Mouse (Mus musculus): ENCODE results near the gene Nsdhl.

Nsdhl gene

DNA sequence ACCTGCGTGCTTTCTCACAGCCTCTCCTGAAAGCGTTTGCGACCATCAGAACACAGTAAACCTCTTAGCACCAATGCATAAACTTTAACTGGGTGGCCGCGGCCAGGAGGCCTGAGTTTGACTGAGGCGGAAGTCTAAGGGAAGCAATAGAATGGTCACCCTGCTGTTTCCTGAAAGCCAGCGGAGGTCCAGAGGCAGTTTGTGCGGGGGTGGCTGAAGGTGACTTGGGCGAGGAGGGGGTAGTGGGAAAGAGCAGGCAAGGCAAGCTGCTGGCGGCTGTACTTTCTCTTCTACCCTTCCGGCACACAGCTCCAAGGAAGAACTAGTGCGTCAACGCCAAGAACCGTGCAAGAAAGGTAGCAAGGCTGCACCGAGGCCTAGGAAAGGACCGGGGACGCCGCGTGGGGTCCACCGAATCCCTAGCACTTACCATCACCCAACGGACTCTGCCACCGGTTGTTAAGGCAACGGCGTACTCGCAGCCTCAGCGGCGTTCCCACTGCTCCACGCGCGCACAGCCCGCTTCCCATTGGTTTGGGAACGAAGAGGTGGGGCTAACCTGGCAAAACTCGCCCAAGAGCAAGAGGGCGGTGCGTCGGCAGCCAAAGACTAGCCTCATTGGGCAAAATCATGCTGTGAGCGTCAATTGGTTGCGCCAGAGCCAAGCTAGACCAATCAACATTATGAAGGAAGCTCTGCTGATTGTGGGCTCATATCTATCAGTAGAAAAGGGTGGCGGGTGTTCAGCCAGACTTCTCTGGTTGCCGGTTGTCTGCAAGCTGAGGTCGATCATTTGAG lies at the start of gene Nsdhl, which contains the start of gene Cetn2:
Gene Nsdhl, plus strand, starts transcription at position 674 of the 798 bp plus-strand sequence.
Gene Cetn2, minus strand, starts transcription at position 528 of the 798 bp plus-strand sequence.
- DNase-seq (ENCODE audit: low spot score in 2 of 2): peak; percentile 59 to 86

DNA sequence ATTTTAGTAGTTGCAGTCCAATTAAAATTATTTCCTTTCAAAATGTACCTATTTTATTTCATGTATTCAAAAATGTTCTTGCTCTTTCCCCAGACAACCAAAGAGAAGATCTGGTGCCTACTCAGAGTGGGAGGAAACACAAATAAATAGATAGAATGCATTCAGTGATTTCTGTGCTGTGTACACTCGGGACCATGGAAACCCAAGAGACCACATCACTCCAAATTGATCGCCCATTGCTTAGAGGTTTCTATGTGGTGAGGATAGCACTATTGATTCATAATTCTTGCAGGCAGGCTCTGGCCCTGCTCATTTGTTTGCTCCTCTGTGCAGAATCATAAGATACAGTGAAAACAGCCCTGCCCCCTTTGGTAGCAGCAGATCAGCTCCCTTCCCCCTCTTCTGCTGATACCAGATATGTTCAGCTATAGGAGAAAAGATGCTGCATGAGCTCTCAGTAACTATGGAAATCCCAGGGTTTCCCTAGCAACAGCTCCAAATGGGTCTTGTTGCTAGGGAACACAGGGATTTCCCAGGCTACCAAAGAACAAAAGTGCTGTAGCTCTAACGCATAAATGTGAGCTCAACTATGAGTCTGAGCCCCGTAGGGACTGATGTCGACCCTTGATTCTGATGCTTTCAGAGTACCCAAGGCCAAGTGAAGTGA lies 22.8 kb upstream of the Nsdhl start:
- DNase-seq (ENCODE audit: low spot score in 2 of 2): no peak

DNA sequence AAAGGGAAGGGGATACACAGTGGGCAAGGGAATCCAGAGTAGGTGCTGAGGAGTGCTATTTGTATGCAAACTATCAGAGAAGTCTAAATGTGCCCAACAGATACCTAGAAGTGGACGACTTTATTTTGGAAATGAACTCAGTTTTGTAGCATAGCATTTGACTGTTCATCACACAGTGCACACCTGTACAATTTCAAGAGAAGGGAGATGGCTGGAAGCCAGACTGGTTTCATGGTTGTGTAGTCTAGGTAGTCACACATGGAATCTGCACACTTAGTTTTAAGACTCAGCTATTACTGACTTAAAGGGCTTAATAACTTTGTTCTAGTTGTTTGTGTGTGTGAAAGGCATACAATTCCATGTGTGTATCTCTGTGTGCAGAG lies 22.3 kb upstream of the Nsdhl start:
- DNase-seq (ENCODE audit: low spot score in 2 of 2): no peak

DNA sequence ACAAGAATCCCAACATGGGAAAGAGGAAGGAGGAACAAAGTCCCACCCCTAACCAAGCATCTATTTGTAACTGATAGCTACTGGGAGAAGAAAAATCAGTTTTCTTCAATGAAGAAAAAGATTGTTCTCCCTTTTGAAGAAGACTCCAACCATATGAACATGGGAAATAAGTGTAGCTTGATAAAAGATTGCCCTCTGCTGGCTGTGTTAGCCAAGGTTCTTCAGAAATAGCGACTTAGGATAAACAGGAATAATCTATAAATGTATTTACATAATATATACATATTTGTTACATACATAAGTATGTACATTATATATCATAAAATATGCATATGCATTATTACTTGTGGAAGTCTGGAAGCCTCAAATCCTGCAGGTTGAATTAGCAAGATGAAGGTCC lies 15.8 kb upstream of the Nsdhl start:
- no peak for DNase-seq (ENCODE audit: low spot score in 2 of 2)

DNA sequence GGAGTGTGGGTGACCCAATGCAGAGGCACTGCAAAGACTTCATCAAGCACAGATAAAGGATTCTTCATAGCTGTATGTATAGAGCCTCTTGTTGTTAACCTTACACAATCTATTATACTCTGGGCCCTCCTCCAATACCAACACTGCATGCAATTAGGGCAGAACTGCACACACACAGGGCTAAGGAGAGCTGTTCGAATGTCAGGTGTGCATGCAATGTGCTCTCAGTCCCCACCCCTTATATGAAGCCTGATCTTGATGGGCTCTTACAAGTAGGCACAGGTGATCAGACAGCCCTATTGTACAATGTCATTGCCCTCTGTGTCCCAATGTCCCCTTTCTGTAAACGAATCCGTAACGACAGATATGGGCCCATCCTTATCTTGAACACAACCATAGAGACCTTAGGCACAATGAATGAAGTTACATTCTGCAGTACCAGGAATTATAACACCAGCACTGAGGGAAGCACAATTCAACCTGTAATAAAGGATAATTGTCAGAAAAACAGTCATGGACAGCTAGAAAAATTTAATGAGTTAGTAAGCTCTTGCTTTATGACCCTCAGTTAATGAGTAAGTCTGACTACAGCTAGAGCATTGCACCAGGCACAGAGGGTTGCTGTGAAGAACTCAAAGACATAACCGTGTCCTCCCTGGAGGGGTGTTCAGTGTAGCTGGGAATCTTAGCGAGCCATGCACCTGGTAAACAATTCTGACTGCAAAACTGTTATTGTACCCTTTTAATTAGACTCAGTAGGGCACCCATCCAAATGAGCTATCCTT lies 10.5 kb upstream of the Nsdhl start:
- DNase-seq (ENCODE audit: low spot score in 2 of 2): no peak

DNA sequence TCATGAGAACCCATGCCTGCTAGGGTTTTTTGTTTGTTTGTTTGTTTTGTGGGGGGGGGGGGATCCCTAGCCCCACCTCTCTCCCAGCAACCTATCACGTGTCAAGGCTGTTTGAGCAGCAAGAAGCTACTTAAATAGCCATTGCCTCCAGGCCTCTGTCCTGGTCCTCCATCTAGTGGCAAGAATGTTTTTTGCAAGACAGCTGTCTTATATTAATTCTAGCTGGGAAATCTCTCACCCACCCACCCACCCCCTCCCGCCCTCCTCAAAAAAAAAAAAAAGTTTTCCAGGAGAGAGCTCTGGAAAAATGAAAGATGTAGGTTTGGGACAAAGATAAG lies 10.0 kb upstream of the Nsdhl start:
- DNase-seq (ENCODE audit: low spot score in 2 of 2): no peak

DNA sequence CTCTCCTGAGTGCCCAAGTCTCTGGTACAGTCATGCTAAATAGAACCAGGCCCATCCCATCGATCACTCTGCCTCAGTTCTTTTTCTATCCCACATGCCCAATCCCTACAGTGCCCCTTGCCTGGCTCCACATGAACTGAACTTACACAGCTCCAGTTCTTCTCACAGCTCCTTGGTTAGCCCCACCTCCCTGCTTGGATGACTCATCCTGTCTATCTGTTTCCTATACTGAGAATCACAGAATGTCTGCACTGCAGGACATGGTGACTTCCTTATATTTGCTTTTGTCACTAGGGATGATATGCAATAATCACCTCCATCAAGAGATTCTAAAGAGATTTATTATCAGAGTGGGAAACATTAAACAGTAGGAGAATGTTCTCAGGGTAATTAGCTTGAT lies 6.7 kb upstream of the Nsdhl start:
- DNase-seq (ENCODE audit: low spot score in 2 of 2): no peak

DNA sequence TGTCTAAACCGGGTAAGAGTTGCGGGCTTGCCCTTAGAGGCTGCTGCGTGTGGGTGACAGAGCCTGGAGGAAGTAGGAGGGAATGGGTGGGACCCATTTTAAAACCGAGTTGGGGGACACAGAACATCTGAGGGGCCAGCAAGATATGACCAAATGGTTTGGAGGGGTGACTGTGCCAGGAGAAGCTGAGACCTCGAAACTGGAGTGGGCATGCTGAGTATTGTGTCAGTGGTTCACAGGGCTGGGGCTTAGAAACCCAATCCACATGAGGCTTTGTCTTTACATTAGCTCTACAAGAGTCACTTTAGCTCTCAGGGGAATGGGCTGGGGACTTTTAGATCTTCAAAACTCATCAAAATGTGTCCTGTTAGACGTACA lies 314 bp downstream of the Nsdhl start:
- DNase-seq (ENCODE audit: low spot score in 2 of 2): no peak

DNA sequence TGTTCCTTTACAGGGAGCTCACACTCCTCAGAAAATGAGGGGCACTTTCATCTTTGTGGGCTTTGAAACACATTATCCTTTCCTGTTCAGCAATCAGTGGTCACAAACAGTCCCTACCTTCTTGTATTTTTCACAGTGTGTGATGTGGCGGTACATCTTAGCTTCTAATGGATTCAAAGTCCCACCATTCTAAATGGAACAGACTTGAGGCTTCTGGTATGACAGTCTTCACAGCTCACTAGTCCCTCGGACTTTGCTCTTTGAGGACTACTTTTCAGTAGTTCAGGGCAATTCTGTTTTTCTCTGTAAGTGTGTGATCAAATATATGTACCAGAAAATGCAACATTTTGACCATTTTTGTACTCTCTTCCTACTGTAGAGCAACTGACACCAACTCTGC lies 3.0 kb downstream of the Nsdhl start:
- no peak for DNase-seq (ENCODE audit: low spot score in 2 of 2)

DNA sequence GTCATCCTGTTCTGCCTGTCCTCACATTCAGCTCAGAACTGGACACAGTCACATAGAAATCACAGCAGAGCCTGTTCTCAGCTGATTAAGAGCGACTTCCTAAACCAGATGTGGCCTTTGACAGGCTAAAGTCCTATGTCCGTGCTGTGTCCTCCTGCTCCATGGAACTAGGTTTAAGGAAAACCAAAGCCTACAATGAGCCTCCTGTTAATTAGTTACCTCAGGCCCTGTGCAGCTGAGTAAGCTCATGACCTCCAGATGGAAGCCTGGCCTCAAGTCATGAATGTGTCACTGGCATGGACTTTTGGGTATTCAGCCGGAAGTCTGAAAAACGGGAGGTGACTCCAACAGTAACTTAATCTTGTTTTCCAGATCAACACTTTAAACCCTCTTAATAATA lies 35.1 kb downstream of the Nsdhl start:
- no peak for DNase-seq (ENCODE audit: low spot score in 2 of 2)

DNA sequence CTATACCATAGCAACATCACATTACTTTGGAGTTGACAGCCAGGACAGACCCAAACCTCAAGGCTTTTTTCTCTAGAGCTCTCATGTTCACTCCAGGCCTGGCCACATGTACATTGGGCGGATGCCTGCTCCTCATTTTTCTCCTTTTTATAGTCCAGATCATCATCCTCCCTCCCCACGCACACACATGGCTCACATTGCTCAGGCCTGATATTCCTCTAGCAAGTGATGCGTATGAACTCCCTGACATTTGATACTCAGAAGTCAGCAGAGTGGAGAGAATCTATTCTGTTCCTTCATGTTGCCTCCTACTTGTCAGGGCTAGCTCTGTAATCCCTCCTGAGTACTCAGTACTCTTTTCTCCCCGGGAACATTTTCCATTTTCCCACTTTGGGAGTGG lies 38.1 kb downstream of the Nsdhl start:
- no peak for DNase-seq (ENCODE audit: low spot score in 2 of 2)

DNA sequence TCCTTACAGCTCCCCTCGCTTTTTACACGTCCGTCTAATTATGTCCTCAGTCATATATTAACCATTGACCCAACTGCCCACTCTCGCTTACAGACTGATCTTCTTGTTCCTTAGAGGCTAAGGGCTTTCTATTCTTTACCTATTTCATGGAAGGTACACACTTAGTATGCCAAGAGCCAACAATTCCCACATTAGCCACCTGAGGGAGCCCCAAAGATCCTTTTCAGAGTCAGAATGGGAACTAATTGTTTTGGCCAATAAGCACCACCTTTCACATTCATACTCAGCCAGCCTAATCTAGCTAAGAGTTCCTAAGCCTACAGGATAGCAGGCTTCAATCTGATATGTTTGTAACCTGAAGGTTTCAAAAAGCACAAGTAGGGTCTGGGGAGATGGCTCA lies 42.1 kb downstream of the Nsdhl start:
- DNase-seq (ENCODE audit: low spot score in 2 of 2): peak in 1 of 2 experiments; percentile 20

DNA sequence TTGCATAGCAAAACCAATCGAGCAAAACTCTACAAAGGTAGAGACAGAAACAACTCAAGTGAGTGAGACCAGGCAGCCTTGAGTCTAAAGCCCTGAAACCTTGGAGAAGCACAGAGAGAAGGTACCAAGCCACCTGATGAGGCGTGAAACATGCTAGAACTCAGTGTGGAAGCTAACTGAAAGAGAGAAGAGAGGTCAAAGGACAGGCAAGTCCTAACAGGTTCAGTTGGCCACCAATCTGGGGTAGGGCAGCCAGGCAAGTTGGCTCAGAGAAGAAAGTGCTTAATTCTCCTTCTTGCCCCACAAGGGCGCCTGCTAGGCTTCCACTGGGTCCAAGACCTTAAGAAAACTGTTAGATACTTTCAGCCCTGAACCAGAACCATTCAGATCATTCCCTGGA lies 43.2 kb downstream of the Nsdhl start:
- DNase-seq (ENCODE audit: low spot score in 2 of 2): no peak

DNA sequence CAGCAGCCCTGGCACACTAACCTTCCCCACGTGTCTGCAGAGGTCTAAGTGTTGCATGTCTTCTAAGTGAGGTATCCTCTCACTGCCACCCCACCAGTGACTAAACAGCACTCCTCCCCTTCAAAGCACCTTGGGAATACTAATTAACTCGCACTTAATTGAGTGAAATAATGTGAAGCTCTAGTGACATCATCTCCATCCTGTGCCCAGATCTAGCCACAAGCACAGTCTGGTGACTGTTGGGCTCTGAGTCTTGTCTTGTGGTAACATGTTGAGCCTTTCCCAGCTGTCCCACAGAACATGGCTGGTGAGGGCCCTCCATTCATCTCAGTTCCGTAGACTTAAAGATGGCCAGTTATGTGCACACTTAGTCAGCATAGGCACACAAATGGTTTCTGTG lies 44.4 kb downstream of the Nsdhl start:
- no peak for DNase-seq (ENCODE audit: low spot score in 2 of 2)

DNA sequence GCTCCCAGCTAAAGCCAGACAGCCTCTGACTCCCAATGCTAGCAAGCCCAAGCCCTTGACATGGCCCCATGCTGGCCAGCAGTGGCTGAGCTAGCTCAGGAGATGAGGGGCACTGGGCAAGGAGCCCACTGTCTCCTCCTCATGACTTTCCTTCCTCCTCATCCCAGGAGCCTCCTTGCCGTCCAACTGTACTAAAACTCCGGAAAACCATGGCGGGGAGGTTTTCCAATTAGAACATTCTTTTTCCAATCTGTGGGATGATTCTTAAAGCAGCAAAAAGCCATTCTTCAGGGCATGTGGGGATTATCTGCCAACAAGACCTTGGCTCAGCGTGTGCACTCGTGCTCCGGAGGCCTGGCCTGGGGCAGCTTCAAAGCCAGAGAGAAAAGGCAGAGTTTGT lies 64.5 kb downstream of the Nsdhl start:
- DNase-seq (ENCODE audit: low spot score in 2 of 2): no peak

DNA sequence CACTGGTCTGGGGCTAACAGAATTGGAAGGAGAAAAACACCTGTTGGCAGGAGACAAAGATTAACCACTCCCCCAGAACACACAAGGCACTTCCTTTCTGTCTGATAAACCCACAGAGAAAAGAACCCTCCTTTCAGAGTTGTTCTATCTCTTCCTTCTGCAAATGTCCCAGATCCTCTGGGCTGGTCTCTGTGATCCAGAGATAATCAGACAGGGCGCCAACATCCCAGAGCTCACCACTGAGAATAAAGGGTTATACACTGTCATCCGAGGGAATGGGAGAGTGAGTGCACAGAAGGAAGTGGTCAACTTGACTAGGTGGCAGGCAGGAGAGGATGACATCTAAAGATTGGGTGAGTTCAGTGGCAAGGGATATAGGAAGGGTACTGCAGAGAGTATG lies 67.2 kb downstream of the Nsdhl start:
- no peak for DNase-seq (ENCODE audit: low spot score in 2 of 2)

DNA sequence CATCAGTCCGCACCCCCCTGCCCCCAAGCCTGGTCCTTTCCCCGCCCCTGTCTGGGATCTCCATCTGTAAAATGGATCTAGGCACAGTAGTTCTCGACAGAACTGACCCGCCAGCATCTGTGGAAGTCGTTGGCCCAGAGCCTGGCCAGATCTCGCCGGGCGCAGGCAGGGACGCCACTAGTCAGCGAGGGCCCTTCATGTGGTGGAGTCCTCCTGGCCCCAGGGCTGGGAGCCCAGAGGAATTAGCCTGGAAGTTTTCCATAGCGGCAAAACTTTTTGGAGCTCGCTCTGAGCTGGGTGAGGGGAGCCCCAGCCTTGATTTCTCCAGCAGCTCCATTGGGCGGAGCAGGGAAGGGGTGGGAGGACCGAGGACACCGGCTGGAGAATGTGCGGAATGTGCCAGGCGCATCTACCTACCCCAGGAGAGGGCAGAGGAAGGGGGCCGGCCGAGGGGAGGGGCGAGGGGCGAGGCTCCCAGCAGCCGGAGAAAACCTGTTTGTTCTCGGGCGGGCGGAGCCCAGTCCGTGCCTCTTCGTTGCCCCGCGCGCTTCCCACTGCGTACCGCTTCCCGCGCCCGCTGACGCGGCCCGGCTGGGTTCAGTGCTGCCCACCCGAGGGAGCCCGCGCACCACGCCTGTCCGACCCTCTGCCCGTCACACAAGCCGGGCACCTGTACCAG lies 68.6 kb downstream of the Nsdhl start, which contains the start of gene Zfp185:
Gene Zfp185, plus strand, starts transcription at position 499 of the 679 bp plus-strand sequence.
- peak in 1 of 2 experiments; percentile 14 for DNase-seq (ENCODE audit: low spot score in 2 of 2)

DNA sequence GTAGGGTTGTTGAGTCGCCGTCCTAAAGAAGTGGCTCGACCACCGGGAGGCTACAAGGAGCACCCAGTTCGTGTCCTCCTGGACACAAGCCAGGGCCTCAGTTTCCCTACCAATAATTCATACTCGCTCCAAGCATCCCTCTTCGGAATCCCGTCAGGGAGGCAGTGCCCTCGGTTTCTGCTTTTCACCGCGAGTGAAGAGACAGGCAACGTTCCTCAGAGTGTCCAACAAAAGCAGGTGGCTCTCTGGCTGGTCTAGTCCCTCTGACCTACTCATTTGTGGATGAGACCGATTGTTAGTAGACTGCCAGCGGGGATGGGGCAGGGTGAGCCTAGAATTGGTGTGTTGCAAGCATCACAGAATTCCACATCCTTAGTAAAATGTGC lies 69.2 kb downstream of the Nsdhl start:
- no peak for DNase-seq (ENCODE audit: low spot score in 2 of 2)

DNA sequence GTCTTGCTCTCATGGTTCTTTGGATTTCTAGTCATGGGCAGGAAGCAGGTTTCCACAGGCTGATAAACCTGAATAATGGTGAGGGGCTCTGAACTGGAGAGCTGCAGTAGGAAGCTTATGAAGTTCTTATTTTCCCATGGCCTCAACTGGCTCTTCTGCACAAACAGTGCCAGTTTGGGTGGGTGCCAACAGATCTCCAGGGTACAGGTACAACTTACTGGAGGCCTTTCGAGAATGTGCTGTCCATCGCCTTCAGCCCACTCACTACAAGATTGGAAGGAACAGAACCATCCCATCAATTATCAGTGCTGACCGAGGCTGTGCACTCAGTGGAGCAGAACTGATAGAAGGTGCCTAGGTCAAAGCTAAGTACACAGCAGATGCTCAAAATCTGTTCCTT lies 70.1 kb downstream of the Nsdhl start:
- no peak for DNase-seq (ENCODE audit: low spot score in 2 of 2)

DNA sequence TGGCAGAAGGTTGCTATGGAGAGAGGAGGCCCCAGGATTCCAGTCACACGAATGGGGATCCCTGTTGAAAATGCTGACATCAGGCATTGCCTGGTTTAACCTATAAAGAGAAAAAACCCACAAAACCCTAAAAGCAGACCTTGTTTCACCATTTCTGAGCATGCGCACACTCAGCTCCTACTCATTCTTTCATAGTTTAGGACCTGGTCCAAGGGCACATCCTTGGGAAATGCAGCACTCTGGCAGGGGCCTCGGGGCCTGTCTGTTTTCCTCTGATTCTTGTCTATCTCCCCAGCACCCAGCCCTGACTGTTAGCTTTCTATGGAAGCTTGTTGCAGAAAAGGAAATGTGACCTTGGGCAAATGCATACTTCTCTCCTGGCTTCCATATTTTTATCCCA lies 72.2 kb downstream of the Nsdhl start:
- no peak for DNase-seq (ENCODE audit: low spot score in 2 of 2)

DNA sequence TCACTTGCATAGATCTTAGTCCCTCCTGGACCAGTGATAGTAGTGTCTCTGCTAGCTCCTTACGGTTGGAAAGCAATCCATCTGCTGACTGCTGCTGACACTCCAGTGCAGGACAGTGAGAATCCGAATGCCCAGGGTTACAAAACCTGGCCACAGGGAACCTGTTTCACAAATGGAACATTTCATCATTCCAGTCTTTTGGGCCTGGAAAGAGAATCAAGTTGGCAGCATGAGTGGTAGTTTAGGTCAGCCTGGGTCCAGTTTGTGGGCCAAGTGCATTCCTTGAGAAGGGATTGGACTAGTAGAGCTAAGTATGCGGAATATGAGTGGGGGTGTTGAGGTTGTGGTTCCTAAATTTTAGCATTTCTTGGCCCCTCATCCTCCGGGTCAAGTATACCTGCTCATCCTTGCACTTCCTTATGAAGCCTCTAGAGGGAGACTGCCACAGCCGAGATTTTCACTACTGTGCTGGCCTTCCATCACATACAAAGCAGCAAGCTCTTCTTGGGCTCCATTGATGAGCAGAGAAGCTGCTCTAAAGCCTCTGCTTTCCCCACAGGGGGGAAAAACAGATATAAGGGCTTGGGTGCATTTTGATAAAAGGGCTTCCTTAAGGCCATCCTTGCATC lies 74.0 kb downstream of the Nsdhl start:
- DNase-seq (ENCODE audit: low spot score in 2 of 2): no peak

DNA sequence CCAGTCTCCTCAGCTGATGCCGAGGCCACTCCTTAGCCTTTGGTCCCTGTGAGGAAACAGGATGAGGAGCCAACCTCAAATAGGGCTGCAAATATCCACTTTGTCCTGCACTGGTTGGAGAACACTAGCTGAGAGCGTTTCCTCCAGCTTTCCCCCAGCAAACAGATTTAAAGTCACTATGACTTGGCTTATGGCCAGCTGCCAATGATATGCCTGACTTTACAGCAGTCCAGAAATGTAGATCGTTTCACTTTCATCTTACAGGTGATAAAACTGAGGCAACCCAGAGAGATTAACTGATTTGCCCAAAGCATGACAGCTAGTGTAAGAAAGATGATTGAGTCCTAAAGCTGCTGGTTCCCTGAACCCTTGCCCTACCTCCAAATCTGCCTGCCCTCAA lies 77.2 kb downstream of the Nsdhl start:
- no peak for DNase-seq (ENCODE audit: low spot score in 2 of 2)
